Mouse (Mus musculus): ENCODE measurements at regions not wholly inside any gene's neighbourhood (a gene's known extent, or its start where the extent isn't known, plus 50 kb on each side); places are given as distances from the start of the nearest gene placed in this dataset.

- no peak for DNase-seq
These were observed 68.0 kb upstream of the Cnot2 start for GRCm38 (mm10) chr10:116649287-116649686.

DNA sequence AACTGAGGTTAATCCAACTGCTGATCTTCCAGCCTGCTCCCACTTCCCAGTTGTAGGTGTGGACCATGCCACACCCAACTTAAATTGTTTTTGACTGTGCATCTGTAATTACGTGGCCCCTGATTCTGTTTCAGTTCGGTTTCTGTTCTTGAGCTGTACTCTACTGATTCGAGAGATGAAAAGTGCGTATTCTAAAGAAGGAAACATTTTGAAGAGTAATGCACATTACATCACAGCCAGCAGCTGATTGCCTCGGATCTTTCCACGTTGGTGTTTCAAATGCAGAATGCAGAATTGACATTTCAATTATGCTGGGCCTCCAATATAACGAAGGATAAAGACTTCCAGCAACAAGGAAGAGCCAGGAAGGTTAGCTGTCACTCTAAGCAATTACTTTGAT lies 64.7 kb upstream of the Cnot2 start:
- no peak for DNase-seq

- DNase-seq, result no peak
These were observed 64.3 kb upstream of the Cnot2 start for GRCm38 (mm10) chr10:116645631-116646030.

GRCm38 (mm10) chr10:116645108-116645507 lies 63.8 kb upstream of the Cnot2 start:
- no peak for DNase-seq
